Mouse (Mus musculus): ENCODE measurements around the gene Piezo1.

DNA sequence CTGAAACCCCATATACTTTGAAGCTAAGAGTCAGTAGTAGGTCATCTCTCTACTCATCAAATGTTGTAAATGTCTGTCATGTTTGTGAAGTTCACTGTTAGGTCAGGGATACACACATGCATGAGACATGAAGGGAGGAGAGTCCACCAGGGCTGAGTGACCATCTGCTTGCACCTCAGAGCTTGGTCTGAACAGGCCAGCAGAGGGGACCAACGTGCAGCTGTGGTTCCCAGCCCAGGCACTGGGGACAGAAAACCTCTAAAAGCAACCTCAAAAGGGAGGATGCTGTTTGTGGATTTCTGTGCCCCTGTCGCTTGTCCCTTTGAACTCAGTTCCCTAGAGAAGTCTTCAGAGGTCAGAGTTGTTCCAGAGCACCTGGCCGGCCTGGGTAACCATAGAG, 105.9 kb downstream of the Piezo1 start:
- peak; percentile 34; the same call in 1 of the 2 replicates for TF ChIP-seq CTCF (IDR thresholded peaks at IDR 0.05; ENCODE audit: insufficient read depth, low read length)
- TF ChIP-seq POLR2A (IDR thresholded peaks at IDR 0.05; ENCODE audit: borderline replicate concordance, extremely low read depth, low read depth, low read length): no peak

Data from lung, adult 2 months (tissue).